Mouse (Mus musculus) kidney, adult 2 months (tissue): ENCODE measurements around the gene Slc17a5. TPM values are rescaled to one million over a fixed set of nuclear protein-coding genes. Genes with fewer than 3 reads are reported as not detected.
A peak's percentile ranks its signal among the peaks of the same experiment; 100 is the strongest.

Experiments used
- DNase-seq: peaks from one replicate; pipeline ENCODE4 v3.0.0; 2021
- H3K27ac ChIP-seq: fragments of 200-500 bp; 2 replicates; pipeline ENCODE4 v1.5.1; 2012; ENCODE audit warnings: low read depth, low read length, control low read depth, inconsistent platforms; ENCODE audit not compliant: insufficient read depth
- H3K27me3 ChIP-seq: fragments of 200-500 bp; replicated peaks from 2 replicates; pipeline ENCODE4 v1.6.1; 2012; ENCODE audit warnings: mild to moderate bottlenecking, moderate library complexity, low read length, inconsistent platforms; ENCODE audit not compliant: control insufficient read depth, insufficient read depth
- H3K36me3 ChIP-seq: fragments of 200-500 bp; 2 replicates; pipeline ENCODE4 v1.6.1; 2012; ENCODE audit warnings: mild to moderate bottlenecking, moderate library complexity, low read length, inconsistent platforms; ENCODE audit not compliant: control insufficient read depth, insufficient read depth
- H3K4me1 ChIP-seq: fragments of 200-500 bp; 2 replicates; pipeline ENCODE4 v1.6.1; 2011; ENCODE audit warnings: low read length; ENCODE audit not compliant: control insufficient read depth, insufficient read depth
- H3K4me3 ChIP-seq: fragments of 200-500 bp; 2 replicates; pipeline ENCODE4 v1.5.1; 2011; ENCODE audit warnings: mild to moderate bottlenecking, low read depth, low read length, control low read depth; ENCODE audit not compliant: insufficient read depth
- CTCF ChIP-seq: fragments of 200-500 bp; conservative IDR thresholded peaks from 2 replicates; pipeline ENCODE4 v1.5.1; 2011; ENCODE audit warnings: low read depth, mild to moderate bottlenecking, control low read depth, low read length, moderate library complexity, mixed read lengths; ENCODE audit not compliant: insufficient read depth, insufficient read length
- POLR2A ChIP-seq: fragments of 200-500 bp; IDR thresholded peaks from one replicate; pipeline ENCODE4 v1.6.1; 2011; ENCODE audit warnings: low read depth, low read length, control low read depth
- WGBS: fragments of 180-500 bp; shearing (Covaris S2); methylation state at CpG from one replicate; pipeline ENCODE4 v1.1.7; 2018; 5-methylcytosine and 5-hydroxymethylcytosine counted together
- polyA plus RNA-seq: library from polyadenylated mRNA; depleted of rRNA; stranded (reverse); fragments of >200 nt; gene quantifications from 2 replicates; pipeline ENCODE4 v1.2.3, GENCODE M21; 2012

Gene Slc17a5
- polyA plus RNA-seq, 1 experiment = 36.7 TPM

GRCm38 (mm10) chr9:78558586-78559214 is 29.1 kb downstream of the Slc17a5 start:
- H3K27me3 ChIP-seq = no peaks in the 10 kb centered on the region
- no peaks in the 10 kb centered on the region for H3K36me3 ChIP-seq
- peaks cover 13% of the 10 kb centered on the region; the same call in 1 of the 2 replicates for H3K4me1 ChIP-seq
- TF ChIP-seq CTCF (no peak), POLR2A (no peak)
- H3K4me3 ChIP-seq = no peak overlapping the region
- WGBS = 63% methylated on average over 8 of the region's 8 CpGs
- peak overlapping the region; percentile 92 for H3K27ac ChIP-seq
- DNase-seq = peak; percentile 87

DNA sequence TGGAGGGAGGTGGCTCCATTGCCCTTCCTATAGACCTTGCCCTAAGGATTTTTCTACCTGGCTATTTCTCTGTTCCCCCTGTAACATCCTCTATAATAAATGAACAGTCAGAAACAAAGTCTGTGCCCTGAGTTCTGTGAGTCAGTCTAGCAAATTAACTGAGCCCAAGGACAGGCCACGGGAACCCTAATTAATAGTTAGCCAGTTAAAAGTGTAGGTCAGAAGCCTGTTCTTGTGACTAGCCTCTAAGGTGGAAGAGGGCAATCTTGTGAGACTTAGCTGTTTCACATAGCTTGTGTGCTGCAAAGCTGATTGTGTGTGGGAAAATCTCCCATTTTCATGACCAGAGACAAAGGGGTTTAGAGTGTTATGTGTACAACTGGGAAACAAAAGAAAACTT is 30.8 kb downstream of the Slc17a5 start:
- peak; percentile 75 for DNase-seq
- TF ChIP-seq POLR2A (no peak), CTCF (no peak)
- Histone ChIP-seq H3K36me3 (no peaks in the 10 kb centered on the region), H3K4me1 (peaks cover 13% of the 10 kb centered on the region; the same call in 1 of the 2 replicates), H3K27me3 (no peaks in the 10 kb centered on the region), H3K4me3 (no peak overlapping the region), H3K27ac (peak overlapping the region; percentile 94)
- whole genome bisulfite sequencing = 55% methylated on average over 1 of the region's 1 CpGs

DNA sequence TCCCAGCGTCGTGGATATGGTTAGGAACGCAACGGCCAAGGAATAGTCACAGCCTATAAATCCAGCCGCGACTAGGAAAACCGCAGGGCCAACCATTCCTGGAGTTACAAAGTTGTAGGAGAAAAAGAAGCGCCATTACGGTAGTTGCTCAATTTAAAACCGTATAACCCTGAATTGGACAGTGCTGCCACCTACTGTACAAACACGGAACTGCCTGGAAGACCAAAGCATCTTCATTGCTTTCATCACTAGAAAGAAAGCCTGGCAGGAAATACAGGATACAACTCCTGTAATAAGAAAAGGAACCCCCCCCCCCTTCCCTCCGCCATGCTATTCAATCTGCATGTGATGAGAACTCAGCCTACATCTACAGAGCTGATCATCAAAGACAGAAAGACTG is 34.9 kb downstream of the Slc17a5 start:
- H3K27me3 ChIP-seq = no peaks in the 10 kb centered on the region
- H3K4me3 ChIP-seq = no peak overlapping the region
- no peaks in the 10 kb centered on the region for H3K36me3 ChIP-seq
- no peak overlapping the region for H3K27ac ChIP-seq
- peaks cover 10% of the 10 kb centered on the region; the same call in 1 of the 2 replicates for H3K4me1 ChIP-seq
- WGBS = 29% methylated on average over 12 of the region's 12 CpGs
- TF ChIP-seq POLR2A = no peak
- TF ChIP-seq CTCF = peak; percentile 32
- DNase-seq = peak; percentile 86

GRCm38 (mm10) chr9:78551761-78552160 is 36.1 kb downstream of the Slc17a5 start:
- no peak overlapping the region for H3K27ac ChIP-seq
- 52% methylated on average over 4 of the region's 4 CpGs for WGBS

DNA sequence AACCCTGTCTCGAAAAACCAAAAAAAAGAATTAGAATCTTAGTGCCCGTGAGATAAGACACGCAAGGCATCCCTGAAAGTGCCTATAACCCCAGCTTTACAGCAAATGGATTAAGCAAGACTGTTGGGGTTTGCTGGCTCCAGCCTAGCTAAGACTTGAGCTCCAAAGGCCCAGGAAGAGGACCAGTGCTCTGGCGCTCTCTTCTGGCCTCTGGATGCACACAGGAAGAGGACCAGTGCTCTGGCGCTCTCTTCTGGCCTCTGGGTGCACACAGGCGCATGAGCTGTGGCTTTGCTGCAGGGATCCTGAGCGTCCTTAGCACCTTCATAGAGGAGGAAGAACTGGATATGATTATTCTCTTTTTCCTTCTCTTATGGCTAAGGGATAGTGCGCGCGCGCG is 40.1 kb downstream of the Slc17a5 start:
- H3K36me3 ChIP-seq = no peaks in the 10 kb centered on the region; the same call in none of the 2 replicates
- TF ChIP-seq POLR2A (no peak), CTCF (peak; percentile 46)
- no peaks in the 10 kb centered on the region for H3K27me3 ChIP-seq
- no peak overlapping the region for H3K27ac ChIP-seq
- no peak for DNase-seq
- H3K4me3 ChIP-seq = no peak overlapping the region
- no peaks in the 10 kb centered on the region for H3K4me1 ChIP-seq
- WGBS = 96% methylated on average over 12 of the region's 12 CpGs

More at GRCm38 (mm10) chr9:78551761-78552160, 36.1 kb downstream of the Slc17a5 start:
- Histone ChIP-seq H3K4me3 (no peak overlapping the region), H3K36me3 (no peaks in the 10 kb centered on the region; the same call in 1 of the 2 replicates), H3K27me3 (no peaks in the 10 kb centered on the region), H3K4me1 (0 out of 2 replicates have a peak, but pooled peaks cover 1% of the 10 kb centered on the region)
- no peak for DNase-seq
- no peak for TF ChIP-seq POLR2A
- TF ChIP-seq CTCF = no peak

- no peaks in the 10 kb centered on the region for H3K4me1 ChIP-seq
- no peak overlapping the region for H3K4me3 ChIP-seq
- WGBS = 60% methylated on average over 7 of the region's 7 CpGs
- H3K27me3 ChIP-seq = no peaks in the 10 kb centered on the region
- H3K27ac ChIP-seq = no peak overlapping the region
- TF ChIP-seq CTCF (no peak), POLR2A (no peak)
- H3K36me3 ChIP-seq = no peaks in the 10 kb centered on the region; the same call in none of the 2 replicates
- no peak for DNase-seq
Measured at GRCm38 (mm10) chr9:78546944-78547343, 40.9 kb downstream of the Slc17a5 start.

DNA sequence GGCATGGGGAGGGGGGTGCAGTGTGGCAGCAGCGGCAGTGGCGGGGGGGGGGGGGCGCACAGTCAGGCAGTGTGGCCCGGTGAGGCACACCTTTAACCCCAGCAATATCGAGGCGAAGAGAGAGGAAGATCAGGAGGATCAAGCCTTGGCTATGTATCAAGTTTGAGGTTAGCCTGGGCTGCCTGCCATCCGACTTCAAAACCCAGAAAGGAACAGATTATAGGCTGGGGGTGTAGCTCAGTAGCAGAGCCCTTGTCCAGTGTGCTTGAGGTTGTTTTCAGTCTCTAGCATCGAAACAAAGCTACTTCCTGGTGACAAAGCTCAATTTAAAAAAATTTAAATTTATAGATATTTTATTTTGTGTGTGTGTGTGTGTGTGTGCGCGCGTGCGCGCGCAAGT is 46.1 kb downstream of the Slc17a5 start:
- no peak overlapping the region for H3K27ac ChIP-seq
- no peaks in the 10 kb centered on the region for H3K27me3 ChIP-seq
- no peaks in the 10 kb centered on the region for H3K4me1 ChIP-seq
- no peaks in the 10 kb centered on the region; the same call in 1 of the 2 replicates for H3K36me3 ChIP-seq
- 96% methylated on average over 14 of the region's 14 CpGs for WGBS
- H3K4me3 ChIP-seq = no peak overlapping the region
- TF ChIP-seq POLR2A = no peak
- no peak for TF ChIP-seq CTCF
- no peak for DNase-seq

DNA sequence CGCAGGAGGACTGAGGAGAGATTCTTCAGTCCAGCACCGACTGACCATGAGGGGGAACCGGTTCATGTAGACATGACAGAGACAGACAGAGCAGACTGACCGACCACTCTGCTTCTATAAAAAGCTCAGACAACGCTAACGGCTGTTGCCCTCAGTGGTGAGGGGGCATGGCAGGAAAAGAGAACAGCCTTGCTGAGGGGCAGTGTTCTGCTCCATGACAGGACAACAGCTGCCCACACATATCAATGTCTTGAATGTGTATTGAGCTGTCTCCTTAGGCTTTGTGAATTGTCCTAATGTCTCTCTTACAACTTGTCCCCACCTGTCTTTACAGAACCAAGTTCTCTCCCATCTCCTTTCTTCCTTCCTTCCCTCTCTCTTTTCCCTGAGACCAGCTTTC is 49.4 kb downstream of the Slc17a5 start:
- no peak overlapping the region for H3K27ac ChIP-seq
- no peaks in the 10 kb centered on the region for H3K36me3 ChIP-seq
- TF ChIP-seq CTCF (no peak), POLR2A (no peak)
- no peaks in the 10 kb centered on the region; the same call in 1 of the 2 replicates for H3K4me1 ChIP-seq
- WGBS = 53% methylated on average over 6 of the region's 6 CpGs
- H3K4me3 ChIP-seq = no peak overlapping the region
- DNase-seq = no peak
- no peaks in the 10 kb centered on the region for H3K27me3 ChIP-seq
